Mouse (Mus musculus): ENCODE measurements around the gene Fam221a. TPM values are rescaled to one million over a fixed set of nuclear protein-coding genes. Genes with fewer than 3 reads are reported as not detected.
"Not testable (repeated sequence)": the region's sequence is repeated elsewhere in the genome, so short reads cannot be mapped to it uniquely, and the experiment has no call there.

The Fam221a gene
- polyA plus RNA-seq, 1 experiment from 2014 or later = 3.9 TPM

GRCm38 (mm10) chr6:49395316-49395715 is 27.8 kb downstream of the Fam221a start, which contains the start of gene Stk31:
Stk31 (plus strand) TSS chr6:49395604.
- Histone ChIP-seq H3K4me2 (no peak within 1 kb of the TSS), H3K36me3 (no peaks in the 10 kb centered on the region), H3K4me1 (replicated peaks) (no peaks in the 10 kb centered on the region), H3K27me3 (no peaks in the 10 kb centered on the region), H3K9me3 (replicated peaks) (no peaks in the 10 kb centered on the region), H3K27ac (no peak within 1 kb of the TSS), H3K9ac (no peak within 1 kb of the TSS), H3K4me3 (no peak within 1 kb of the TSS)
- ATAC-seq (replicated peaks; ENCODE audit: insufficient number of reproducible peaks, insufficient read depth, low FRiP score, low read depth) = no peak
- WGBS = 77% methylated on average over 34 of the region's 34 CpGs

- no peak overlapping the region for H3K4me3 ChIP-seq
- H3K27me3 ChIP-seq = no peaks in the 10 kb centered on the region
- H3K9ac ChIP-seq = no peak overlapping the region
- H3K9me3 ChIP-seq (replicated peaks) = no peaks in the 10 kb centered on the region
- H3K4me2 ChIP-seq = no peak overlapping the region
- no peak for ATAC-seq (replicated peaks; ENCODE audit: insufficient number of reproducible peaks, insufficient read depth, low FRiP score, low read depth)
- H3K4me1 ChIP-seq (replicated peaks) = no peaks in the 10 kb centered on the region
- H3K27ac ChIP-seq = no peak overlapping the region
- no peaks in the 10 kb centered on the region for H3K36me3 ChIP-seq
Observed at GRCm38 (mm10) chr6:49397466-49397865, 29.9 kb downstream of the Fam221a start.

- H3K9ac ChIP-seq = no peak overlapping the region
- no peak overlapping the region for H3K4me3 ChIP-seq
- no peaks in the 10 kb centered on the region for H3K4me1 ChIP-seq (replicated peaks)
- ATAC-seq (replicated peaks; ENCODE audit: insufficient number of reproducible peaks, insufficient read depth, low FRiP score, low read depth) = no peak
- no peaks in the 10 kb centered on the region for H3K36me3 ChIP-seq
- no peaks in the 10 kb centered on the region for H3K27me3 ChIP-seq
- H3K4me2 ChIP-seq = no peak overlapping the region
- H3K27ac ChIP-seq = no peak overlapping the region
- no peaks in the 10 kb centered on the region for H3K9me3 ChIP-seq (replicated peaks)
Observed at GRCm38 (mm10) chr6:49398365-49398764, 30.8 kb downstream of the Fam221a start.

- Histone ChIP-seq H3K36me3 (no peaks in the 10 kb centered on the region), H3K4me2 (no peak overlapping the region), H3K4me1 (replicated peaks) (no peaks in the 10 kb centered on the region), H3K4me3 (no peak overlapping the region), H3K9ac (no peak overlapping the region), H3K27me3 (no peaks in the 10 kb centered on the region), H3K9me3 (replicated peaks) (no peaks in the 10 kb centered on the region), H3K27ac (no peak overlapping the region)
- no peak for ATAC-seq (replicated peaks; ENCODE audit: insufficient number of reproducible peaks, insufficient read depth, low FRiP score, low read depth)
- WGBS = 79% methylated on average over 3 of the region's 3 CpGs
Observed at GRCm38 (mm10) chr6:49410830-49411229, 43.3 kb downstream of the Fam221a start.

- not testable (repeated sequence) for H3K4me2 ChIP-seq
- WGBS = 59% methylated on average over 2 of the region's 2 CpGs
Observed at GRCm38 (mm10) chr6:49412967-49413366, 45.4 kb downstream of the Fam221a start.

GRCm38 (mm10) chr6:49415971-49416370 is 48.4 kb downstream of the Fam221a start:
- 79% methylated on average over 1 of the region's 1 CpGs for WGBS
- no peak for ATAC-seq (replicated peaks; ENCODE audit: insufficient number of reproducible peaks, insufficient read depth, low FRiP score, low read depth)
- Histone ChIP-seq H3K27ac (no peak overlapping the region), H3K9ac (no peak overlapping the region), H3K9me3 (replicated peaks) (no peaks in the 10 kb centered on the region), H3K36me3 (no peaks in the 10 kb centered on the region), H3K4me3 (no peak overlapping the region), H3K27me3 (no peaks in the 10 kb centered on the region), H3K4me2 (no peak overlapping the region), H3K4me1 (replicated peaks) (no peaks in the 10 kb centered on the region)

More at GRCm38 (mm10) chr6:49412967-49413366, 45.4 kb downstream of the Fam221a start:
- H3K9ac ChIP-seq; H3K9me3 ChIP-seq (replicated peaks); H3K27me3 ChIP-seq; H3K36me3 ChIP-seq; ATAC-seq (replicated peaks; ENCODE audit: insufficient number of reproducible peaks, insufficient read depth, low FRiP score, low read depth); H3K4me3 ChIP-seq; H3K27ac ChIP-seq; H3K4me1 ChIP-seq (replicated peaks): not testable (repeated sequence)

- Histone ChIP-seq H3K27me3 (no peaks in the 10 kb centered on the region), H3K9me3 (replicated peaks) (no peaks in the 10 kb centered on the region), H3K27ac (no peak overlapping the region), H3K4me1 (replicated peaks) (no peaks in the 10 kb centered on the region), H3K4me3 (no peak overlapping the region), H3K9ac (no peak overlapping the region), H3K4me2 (no peak overlapping the region), H3K36me3 (no peaks in the 10 kb centered on the region)
- 69% methylated on average over 1 of the region's 1 CpGs for WGBS
- no peak for ATAC-seq (replicated peaks; ENCODE audit: insufficient number of reproducible peaks, insufficient read depth, low FRiP score, low read depth)
Observed at GRCm38 (mm10) chr6:49437306-49437705, 69.8 kb downstream of the Fam221a start.

Other genes starting within 250 kb of the Fam221a start
- gene Igf2bp3, start 152.8 kb upstream of the Fam221a start, polyA plus RNA-seq (2015; fragmentation: Nextera tagmentation; extraction: Ambion mirVana) = 33.0 and 33.4 TPM in 2 replicates
- gene Tra2a, start 103.7 kb upstream of the Fam221a start, polyA plus RNA-seq (2015; fragmentation: Nextera tagmentation; extraction: Ambion mirVana) = 55.5 and 59.6 TPM in 2 replicates
- gene Ccdc126, start 48.5 kb upstream of the Fam221a start, polyA plus RNA-seq (2015; fragmentation: Nextera tagmentation; extraction: Ambion mirVana) = 7.7 and 7.9 TPM in 2 replicates
- gene Stk31, start 27.9 kb downstream of the Fam221a start, polyA plus RNA-seq (2015; fragmentation: Nextera tagmentation; extraction: Ambion mirVana) = 0.11 and 0.20 TPM in 2 replicates